Mouse (Mus musculus) cortical plate, adult 2 months (tissue): ENCODE measurements around the gene Dnmt3a.

Experiments used
- CTCF ChIP-seq: fragments of 200-500 bp; IDR thresholded peaks from 2 replicates; pipeline ENCODE4 v1.5.1; 2011; ENCODE audit warnings: mild to moderate bottlenecking, control low read depth, low read length; ENCODE audit not compliant: insufficient read depth; ENCODE audit errors: extremely low read depth
- POLR2A ChIP-seq: fragments of 200-500 bp; IDR thresholded peaks from 2 replicates; pipeline ENCODE4 v1.6.1; 2011; ENCODE audit warnings: mild to moderate bottlenecking, low read length, control low read depth; ENCODE audit not compliant: insufficient read depth; ENCODE audit errors: extremely low read depth

GRCm38 (mm10) chr12:3805852-3806251 lies at the start of gene Dnmt3a:
- TF ChIP-seq POLR2A (no peak), CTCF (no peak)
